Mouse (Mus musculus): Measurements from ENCODE around the gene Mrpl52. TPM values are rescaled to one million over a fixed set of nuclear protein-coding genes. Genes with fewer than 3 reads are reported as not detected.

Mrpl52 gene
- polyA plus RNA-seq (2012; fragmentation: generic; extraction: Trizol), result 100 to 1,000 TPM; 362 to 381 TPM

DNA sequence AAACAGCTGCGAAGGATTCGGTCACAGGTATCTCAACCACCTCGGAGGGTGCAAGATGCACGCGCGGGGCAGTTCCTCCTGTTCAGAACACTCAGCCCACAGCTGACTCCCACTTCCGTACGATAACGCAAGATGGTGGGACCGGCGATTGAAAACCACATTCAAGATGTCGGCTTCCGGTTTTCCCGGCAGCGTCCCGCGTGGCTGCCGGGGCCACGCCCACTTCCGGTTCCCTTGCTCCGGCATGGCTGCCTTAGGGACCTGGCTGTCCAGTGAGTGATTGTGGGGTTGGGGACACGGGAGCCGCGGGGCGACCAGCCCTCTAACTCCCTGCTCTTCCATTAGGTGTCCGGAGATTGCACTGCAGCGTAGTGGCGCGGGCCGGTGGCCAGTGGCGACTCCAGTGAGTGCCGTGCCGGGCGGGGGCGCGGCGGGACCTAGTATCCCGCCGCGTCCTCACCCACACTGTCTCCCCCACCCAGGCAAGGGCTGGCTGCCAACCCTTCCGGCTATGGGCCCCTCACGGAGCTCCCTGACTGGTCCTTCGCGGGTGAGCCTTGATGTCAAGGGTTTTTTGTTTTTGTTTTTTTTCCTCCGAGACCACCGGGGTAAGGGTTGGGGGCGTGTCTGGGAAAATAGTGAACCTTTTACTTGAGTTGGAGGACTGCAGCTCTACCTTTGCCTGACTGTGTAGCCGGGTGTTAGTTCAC is at the start of gene Mrpl52:
Gene Mrpl52, plus strand, starts transcription at position 221 of the 710 bp plus-strand sequence.

DNA sequence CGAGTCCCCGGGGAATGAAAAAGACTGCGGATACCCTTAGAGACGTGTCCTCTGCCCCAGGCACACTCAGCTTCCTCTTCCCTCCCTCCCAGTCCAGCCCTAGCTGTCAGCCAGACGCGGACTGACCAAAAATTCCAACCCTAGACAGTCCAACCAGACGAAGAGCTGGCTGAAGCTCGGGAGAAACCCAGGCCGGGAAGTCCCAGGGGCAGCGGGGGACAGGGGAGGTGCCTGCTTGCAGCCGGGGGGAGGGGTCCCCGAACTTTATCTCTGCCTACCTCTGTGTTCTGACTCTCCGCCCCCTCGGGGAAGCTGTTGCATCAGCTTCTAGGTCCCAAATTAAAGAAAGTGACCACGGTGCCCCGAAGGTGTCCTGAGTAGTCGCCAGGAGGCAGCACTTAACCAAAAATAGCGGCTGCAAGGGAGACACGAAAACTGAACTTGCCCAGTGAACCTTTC is 9.1 kb upstream of the Mrpl52 start, which contains the start of gene Slc7a7:
Gene Slc7a7, minus strand, starts transcription at position 158 of the 459 bp plus-strand sequence.

DNA sequence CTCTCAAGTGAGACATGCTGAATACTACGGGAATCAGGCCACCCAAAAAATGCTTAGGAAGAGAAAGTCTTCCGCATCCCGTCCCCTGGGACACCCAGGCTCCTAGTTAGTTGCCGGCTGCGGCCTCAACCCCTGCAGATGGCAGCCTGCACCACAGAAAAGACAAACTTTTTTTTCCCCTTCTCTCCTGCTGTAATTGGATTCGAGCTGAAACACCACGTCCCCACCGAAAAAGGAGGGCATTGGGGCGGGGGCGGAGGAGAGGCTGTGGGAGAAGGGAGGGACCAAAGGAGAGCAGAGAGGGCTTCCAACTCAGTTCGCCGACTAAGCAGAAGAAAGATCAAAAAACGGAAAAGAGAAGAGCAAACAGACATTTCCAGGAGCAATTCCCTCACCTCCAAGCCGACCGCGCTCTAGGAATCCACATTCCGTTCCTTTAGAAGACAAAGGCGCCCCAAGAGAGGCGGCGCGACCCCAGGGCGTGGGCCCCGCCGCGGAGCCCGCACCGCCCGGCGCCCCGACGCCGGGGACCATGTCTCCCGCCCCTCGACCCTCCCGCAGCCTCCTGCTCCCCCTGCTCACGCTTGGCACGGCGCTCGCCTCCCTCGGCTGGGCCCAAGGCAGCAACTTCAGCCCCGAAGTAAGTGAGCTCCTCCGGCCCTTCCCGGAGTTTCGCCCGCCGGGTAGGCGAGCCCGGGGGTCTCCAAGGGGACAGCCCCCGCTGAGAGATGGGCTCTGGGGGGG is 4.8 kb downstream of the Mrpl52 start, which contains the start of gene Mmp14:
Gene Mmp14, plus strand, starts transcription at position 279 of the 744 bp plus-strand sequence.

DNA sequence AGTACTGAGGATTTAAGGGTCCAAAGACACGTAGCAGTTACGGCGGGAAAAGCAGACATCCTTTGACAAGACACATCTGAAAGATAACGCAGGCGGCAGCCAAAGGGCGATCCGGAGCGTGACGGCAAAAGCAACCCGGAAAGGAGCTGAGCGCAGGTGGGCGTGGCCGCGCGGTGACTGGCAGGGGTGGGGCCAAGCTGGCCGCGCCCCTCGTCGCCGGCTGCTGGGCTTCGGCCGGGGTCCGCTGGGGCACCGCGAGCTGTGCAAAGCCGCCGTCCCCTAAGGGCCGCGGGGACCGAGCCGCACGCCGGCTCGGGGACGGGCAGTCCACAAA is 37.2 kb downstream of the Mrpl52 start, which contains the start of gene Lrp10:
Gene Lrp10, plus strand, starts transcription at position 179 of the 334 bp plus-strand sequence.

DNA sequence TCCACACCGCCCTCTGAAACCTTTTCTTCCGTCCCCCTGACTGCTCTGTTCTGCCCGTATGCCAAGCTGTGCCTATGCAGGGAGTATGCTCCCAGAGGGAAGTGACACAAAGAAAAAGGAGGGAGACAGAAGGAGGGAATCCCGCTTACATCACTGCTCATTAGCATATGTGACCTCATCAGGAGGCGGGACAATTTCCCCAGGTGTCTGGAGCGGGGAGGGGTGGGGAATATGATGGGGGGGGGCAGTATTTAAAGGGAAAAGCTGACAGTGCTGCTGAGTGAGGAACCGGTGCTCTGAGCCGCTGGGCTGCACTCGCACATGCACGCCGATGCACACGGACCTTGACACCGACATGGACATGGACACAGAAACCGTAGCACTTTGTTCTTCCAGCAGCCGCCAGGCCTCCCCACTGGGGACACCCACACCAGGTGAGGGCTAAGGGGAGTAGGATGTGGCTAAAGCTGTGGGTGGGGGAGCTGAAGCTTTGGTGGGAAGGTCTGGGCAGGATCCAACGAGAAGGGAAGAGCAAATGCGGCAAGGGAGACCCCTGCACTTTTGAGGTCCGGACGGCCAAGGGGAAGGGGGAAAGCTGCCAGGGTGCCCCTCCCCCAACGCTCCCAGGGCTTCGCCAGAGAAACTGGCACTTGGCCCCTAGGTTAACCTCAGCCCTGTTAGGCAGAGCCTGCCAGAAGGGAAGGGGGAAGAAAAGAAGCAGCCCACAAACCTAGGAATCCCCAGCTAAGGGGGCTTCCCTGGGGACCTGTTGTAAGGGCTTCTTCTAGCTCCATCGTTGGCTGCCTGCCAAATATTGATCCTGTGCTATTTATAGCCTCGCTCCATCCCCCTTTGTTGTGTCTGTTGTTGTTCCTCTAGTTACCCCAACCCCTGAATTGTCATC is 49.5 kb downstream of the Mrpl52 start, which contains the start of gene Rem2:
Gene Rem2, plus strand, starts transcription at position 160 of the 904 bp plus-strand sequence.

Other genes starting within 250 kb of the Mrpl52 start
- 100 to 1,000 TPM; 272 to 352 TPM for gene Dad1, start 172.8 kb upstream of the Mrpl52 start, polyA plus RNA-seq (2012; fragmentation: generic; extraction: Trizol)
- gene Abhd4, start 172.7 kb upstream of the Mrpl52 start, polyA plus RNA-seq (2012; fragmentation: generic; extraction: Trizol), result 10 to 100 TPM; 27.5 to 79.6 TPM
- not detected for gene Olfr49, start 142.0 kb upstream of the Mrpl52 start, polyA plus RNA-seq (2012; fragmentation: generic; extraction: Trizol)
- gene Oxa1l, start 66.1 kb upstream of the Mrpl52 start, polyA plus RNA-seq (2012; fragmentation: generic; extraction: Trizol), result 10 to 100 TPM; 66.8 to 70.6 TPM
- gene Slc7a7, start 9.1 kb upstream of the Mrpl52 start, polyA plus RNA-seq (2012; fragmentation: generic; extraction: Trizol), result 1 to 10 TPM in 1 of 2 experiments, under 1 TPM in 1; 0.19 to 1.9 TPM
- 100 to 1,000 TPM in 1 of 2 experiments, 10 to 100 TPM in 1; 33.7 to 322 TPM for gene Mmp14, start 4.7 kb downstream of the Mrpl52 start, polyA plus RNA-seq (2012; fragmentation: generic; extraction: Trizol)
- gene Lrp10, start 37.2 kb downstream of the Mrpl52 start, polyA plus RNA-seq (2012; fragmentation: generic; extraction: Trizol), result 10 to 100 TPM; 33.4 to 60.8 TPM
- gene Rem2, start 49.2 kb downstream of the Mrpl52 start, polyA plus RNA-seq (2012; fragmentation: generic; extraction: Trizol), result under 1 TPM in 1 of 2 experiments, not detected in 1; 0.18 TPM
- 10 to 100 TPM; 35.7 to 56.0 TPM for gene Prmt5, start 90.6 kb downstream of the Mrpl52 start, polyA plus RNA-seq (2012; fragmentation: generic; extraction: Trizol)
- 10 to 100 TPM; 27.7 to 29.6 TPM for gene Haus4, start 127.7 kb downstream of the Mrpl52 start, polyA plus RNA-seq (2012; fragmentation: generic; extraction: Trizol)
- gene Ajuba, start 150.6 kb downstream of the Mrpl52 start, polyA plus RNA-seq (2012; fragmentation: generic; extraction: Trizol), result 10 to 100 TPM; 13.2 to 19.5 TPM
- gene 4931414P19Rik, start 179.1 kb downstream of the Mrpl52 start, polyA plus RNA-seq (2012; fragmentation: generic; extraction: Trizol), result 1 to 10 TPM; 1.4 to 8.7 TPM
- gene Psmb5, start 191.1 kb downstream of the Mrpl52 start, polyA plus RNA-seq (2012; fragmentation: generic; extraction: Trizol), result 100 to 1,000 TPM; 235 to 495 TPM
- gene Psmb11, start 194.5 kb downstream of the Mrpl52 start, polyA plus RNA-seq (2012; fragmentation: generic; extraction: Trizol), result under 1 TPM; 0.02 TPM
- gene Gm17606, start 214.0 kb downstream of the Mrpl52 start, polyA plus RNA-seq (2012; fragmentation: generic; extraction: Trizol), result not detected
- gene Cdh24, start 214.5 kb downstream of the Mrpl52 start, polyA plus RNA-seq (2012; fragmentation: generic; extraction: Trizol), result 1 to 10 TPM in 1 of 2 experiments, under 1 TPM in 1; 0.97 to 2.1 TPM

Data from C3H10T1/2 (cell line).